Mouse (Mus musculus) ES-E14 (cell line): ENCODE data around the gene Mrpl54.

ENCODE experiments used
- CHD2 ChIP-seq: IDR thresholded peaks from 2 replicates; pipeline ENCODE4 v1.6.1; 2014; ENCODE audit warnings: mild to moderate bottlenecking, low read depth, low read length, inconsistent platforms
- HCFC1 ChIP-seq: IDR thresholded peaks from 2 replicates; pipeline ENCODE4 v1.6.1; 2012; ENCODE audit warnings: low read length, inconsistent platforms, borderline replicate concordance; ENCODE audit not compliant: insufficient read depth
- MAFK ChIP-seq: IDR thresholded peaks from 2 replicates; pipeline ENCODE4 v1.6.1; 2014; ENCODE audit warnings: mild to moderate bottlenecking, low read depth, low read length, inconsistent platforms; ENCODE audit not compliant: insufficient read depth
- ZNF384 ChIP-seq: IDR thresholded peaks from 2 replicates; pipeline ENCODE4 v1.6.1; 2012; ENCODE audit warnings: low read depth, low read length, inconsistent platforms

GRCm38 (mm10) chr10:81247804-81248203 lies 18.9 kb downstream of the Mrpl54 start:
- TF ChIP-seq MAFK = no peak
- no peak for TF ChIP-seq HCFC1
- TF ChIP-seq CHD2 = no peak
- no peak for TF ChIP-seq ZNF384
